Comparison of ENCODE assay signal across 14 mouse cellular contexts in genomic region chr4:106533421-106534080, GRCm38 (mm10). TPM values are rescaled to one million over a fixed set of nuclear protein-coding genes. Genes with fewer than 3 reads are reported as not detected.
DNase-seq lines count a peak whose midpoint lies in the region; ATAC-seq and TF ChIP-seq lines count a peak whose summit lies in the region.
"Had no signal": no experiment of that assay in that cellular context is flagged by ENCODE, and none has a peak within 500 bp of the region (broad histone marks: within the 10 kb centered on the region; RNA-seq: fewer than 3 reads in every experiment).

No protein-coding gene starts in this region.

- H3K27ac ChIP-seq in gastrocnemius, adult 2 months: no peak overlapping the region
- no peak overlapping the region for H3K27ac ChIP-seq in liver, adult 2 months (replicated peaks; ENCODE audit: insufficient read depth, low read depth, low read length)
- no peak overlapping the region for H3K27ac ChIP-seq in liver, embryonic 11.5 days (ENCODE audit: low read depth, low read length)
- H3K27ac ChIP-seq: heart, embryonic 13.5 days had no signal

- no peak overlapping the region for H3K4me3 ChIP-seq in gastrocnemius, adult 2 months
- no peak overlapping the region for H3K4me3 ChIP-seq in liver, adult 2 months (ENCODE audit: insufficient read depth, low read depth, low read length)
- no peak overlapping the region for H3K4me3 ChIP-seq in liver, embryonic 11.5 days (ENCODE audit: low read depth, low read length)
- H3K4me3 ChIP-seq: heart, embryonic 13.5 days had no signal

- 37% methylated on average over 7 of the region's 7 CpGs for WGBS in liver, adult 2 months
- WGBS in liver, embryonic 11.5 days: 35% methylated on average over 7 of the region's 7 CpGs

- no peak overlapping the region for H3K9ac ChIP-seq in liver, adult 2 months (ENCODE audit: low read depth, low read length)
- no peak overlapping the region for H3K9ac ChIP-seq in liver, embryonic 11.5 days (ENCODE audit: low read depth, low read length)
- H3K9ac ChIP-seq: heart, embryonic 13.5 days had no signal

- no peak for ATAC-seq in liver, embryonic 11.5 days (replicated peaks; ENCODE audit: low FRiP score)

- intact Hi-C loops in gastrocnemius, adult 2 months (cut with DNase I): no loop called here
- intact Hi-C loops in gastrocnemius, postnatal 14 days (cut with DNase I; ENCODE audit: low total_unique reads): no loop called here

- DNase-seq in gastrocnemius, adult 2 months: no peak
- DNase-seq in gastrocnemius, postnatal 14 days: no peak
- peak; percentile 72 for DNase-seq in liver, adult 2 months (ENCODE audit: extremely low read depth, low read depth, low spot score)
- no peak for DNase-seq in liver, embryonic 11.5 days (ENCODE audit: low spot score)
- peak; percentile 17 for DNase-seq in ZHBTc4 (ENCODE audit: low read depth, low spot score)
- peak; percentile 49 to 55 for DNase-seq in thymus, postnatal 10 days (ENCODE audit: low spot score in 2 of 2)
- no peak for DNase-seq in spleen, adult 18-20 months
- DNase-seq in layer of hippocampus, adult 11-12 months (ENCODE audit: low spot score): no peak
- DNase-seq: lung, postnatal 4 days had no signal

- H3K4me1 ChIP-seq in liver, adult 2 months (ENCODE audit: control insufficient read depth, insufficient read depth, low read length): peaks cover 9% of the 10 kb centered on the region
- H3K4me1 ChIP-seq in liver, embryonic 11.5 days (replicated peaks; ENCODE audit: control insufficient read depth, insufficient read depth, low read length): peaks cover 5% of the 10 kb centered on the region

- TF ChIP-seq POLR2A in liver, adult 2 months (IDR thresholded peaks at IDR 0.05; ENCODE audit: extremely low read depth, insufficient read depth, low read length): no peak

- no peak overlapping the region for H3K4me2 ChIP-seq in liver, embryonic 11.5 days
- H3K4me2 ChIP-seq: heart, embryonic 13.5 days had no signal

- H3K27me3 ChIP-seq in liver, adult 2 months (ENCODE audit: control insufficient read depth, insufficient read depth, low read length): no peaks in the 10 kb centered on the region
- peaks cover 2% of the 10 kb centered on the region; the same call in 1 of the 2 replicates for H3K27me3 ChIP-seq in liver, embryonic 11.5 days (replicated peaks; ENCODE audit: control insufficient read depth, insufficient read depth, low read length)

- peak; percentile 2; the same call in 1 of the 2 replicates for TF ChIP-seq CTCF in gastrocnemius, adult 2 months (IDR thresholded peaks at IDR 0.05)
- peak; percentile 67 for TF ChIP-seq CTCF in liver, adult 2 months (IDR thresholded peaks at IDR 0.05; ENCODE audit: low read depth, low read length)

- H3K36me3 ChIP-seq in liver, adult 2 months (ENCODE audit: control insufficient read depth, insufficient read depth, low read length): no peaks in the 10 kb centered on the region
- H3K36me3 ChIP-seq in liver, embryonic 11.5 days (ENCODE audit: control insufficient read depth, insufficient read depth, low read length): no peaks in the 10 kb centered on the region
- H3K36me3 ChIP-seq: heart, embryonic 13.5 days had no signal

- no peaks in the 10 kb centered on the region for H3K79me2 ChIP-seq in liver, adult 2 months (ENCODE audit: control insufficient read depth, insufficient read depth, low read length)

- H3K9me3 ChIP-seq in liver, embryonic 11.5 days (ENCODE audit: control insufficient read depth, low read length): no peaks in the 10 kb centered on the region
- H3K9me3 ChIP-seq: heart, embryonic 13.5 days had no signal

RNA-seq across cellular contexts. Expression of gene Dhcr24, which starts 27.3 kb away (rescaled TPM):
- 1 to 10 TPM; 1.5 to 4.7 TPM for total RNA-seq in gastrocnemius, adult 2 months (2021)
- 10 to 100 TPM in 1 of 2 experiments, 1 to 10 TPM in 1; 3.1 to 10.9 TPM for total RNA-seq in gastrocnemius, postnatal 14 days (2021)
- total RNA-seq in liver, adult 2 months (2014; rRNA removed): 253 and 456 TPM in 2 replicates
- 676 and 851 TPM in 2 replicates for polyA plus RNA-seq in liver, adult 2 months (2012; rRNA removed)
- 22.9 and 23.0 TPM in 2 replicates for polyA plus RNA-seq in liver, embryonic 11.5 days (2014; fragmentation: Nextera tagmentation; extraction: Ambion mirVana)

RNA-seq across cellular contexts. Expression of gene Bsnd, which starts 41.5 kb away (rescaled TPM):
- total RNA-seq in gastrocnemius, adult 2 months (2021): not detected
- under 1 TPM in 1 of 2 experiments, not detected in 1; 0.18 TPM for total RNA-seq in gastrocnemius, postnatal 14 days (2021)
- not detected in 2 replicates for total RNA-seq in liver, adult 2 months (2014; rRNA removed)
- not detected in 2 replicates for polyA plus RNA-seq in liver, adult 2 months (2012; rRNA removed)
- not detected in 2 replicates for polyA plus RNA-seq in liver, embryonic 11.5 days (2014; fragmentation: Nextera tagmentation; extraction: Ambion mirVana)
- total RNA-seq: left cerebral cortex, postnatal 10 days had no signal
- polyA plus RNA-seq: frontal cortex, adult 2 months; heart, embryonic 13.5 days; intestine, embryonic 14.5 days; stomach, embryonic 14.5 days had no signal

Comparison
In these comparisons a context has a peak if more than half of its experiments do, and no peak if none do; other contexts are left out.
1. DNase-seq: peak in liver, adult 2 months (single experiment), ZHBTc4 (single experiment) and thymus, postnatal 10 days (2 of 2); none in gastrocnemius, adult 2 months (single experiment), gastrocnemius, postnatal 14 days (single experiment), liver, embryonic 11.5 days (single experiment), spleen, adult 18-20 months (0 of 2) and layer of hippocampus, adult 11-12 months (single experiment).
2. RNA of gene Dhcr24, which starts 27.3 kb away (total RNA-seq): 253 to 456 TPM in liver, adult 2 months; 3.1 to 10.9 TPM in gastrocnemius, postnatal 14 days and 1.5 to 4.7 TPM in gastrocnemius, adult 2 months; every median in the first group is over 10 times any median in the second.